Comparison of ENCODE assay signal across 7 mouse cellular contexts in genomic region chr2:52860111-52860775, GRCm38 (mm10). TPM values are rescaled to one million over a fixed set of nuclear protein-coding genes. Genes with fewer than 3 reads are reported as not detected.
DNase-seq lines count a peak whose midpoint lies in the region; ATAC-seq lines count a peak whose summit lies in the region.

No protein-coding gene starts in this region.

- 10% methylated on average over 8 of the region's 8 CpGs for whole genome bisulfite sequencing in forebrain, embryonic 14.5 days
- 16% methylated on average over 8 of the region's 8 CpGs for WGBS in limb, embryonic 15.5 days

- peak; percentile 19 for DNase-seq in 3134 (ENCODE audit: extremely low read depth, insufficient read length, low spot score)
- DNase-seq in 3T3-L1 (ENCODE audit: low read depth, low spot score), result peak; percentile 78
- peak; percentile 35 for DNase-seq in forebrain, embryonic 14.5 days (ENCODE audit: low spot score)
- no peak for DNase-seq in spleen, postnatal 14 days (ENCODE audit: low spot score in 2 of 2)
- no peak for DNase-seq in urinary bladder, adult 18-20 months (ENCODE audit: low spot score in 2 of 2)
- DNase-seq in cerebellum, adult 8-10 months, result no peak

- H3K4me1 ChIP-seq in forebrain, embryonic 14.5 days (ENCODE audit: control insufficient read depth, insufficient read depth, low read length), result peaks cover 24% of the 10 kb centered on the region
- H3K4me1 ChIP-seq in limb, embryonic 15.5 days, result peaks cover 33% of the 10 kb centered on the region

- peak overlapping the region; percentile 93 for H3K4me3 ChIP-seq in forebrain, embryonic 14.5 days (ENCODE audit: low read depth, low read length)
- H3K4me3 ChIP-seq in limb, embryonic 15.5 days, result peak overlapping the region; percentile 86

- H3K36me3 ChIP-seq in forebrain, embryonic 14.5 days (ENCODE audit: control insufficient read depth, insufficient read depth, low read length), result no peaks in the 10 kb centered on the region
- no peaks in the 10 kb centered on the region for H3K36me3 ChIP-seq in limb, embryonic 15.5 days

- no peaks in the 10 kb centered on the region for H3K27me3 ChIP-seq in forebrain, embryonic 14.5 days (replicated peaks; ENCODE audit: control insufficient read depth, insufficient read depth, low read length)
- H3K27me3 ChIP-seq in limb, embryonic 15.5 days, result no peaks in the 10 kb centered on the region

- peak overlapping the region; percentile 95 for H3K4me2 ChIP-seq in forebrain, embryonic 14.5 days (ENCODE audit: low read length)
- peak overlapping the region; percentile 69 for H3K4me2 ChIP-seq in limb, embryonic 15.5 days

- peak overlapping the region; percentile 97 for H3K9ac ChIP-seq in forebrain, embryonic 14.5 days (ENCODE audit: low read length)
- H3K9ac ChIP-seq in limb, embryonic 15.5 days, result no peak overlapping the region

- H3K9me3 ChIP-seq in forebrain, embryonic 14.5 days (replicated peaks; ENCODE audit: control insufficient read depth, low read length), result no peaks in the 10 kb centered on the region
- no peaks in the 10 kb centered on the region for H3K9me3 ChIP-seq in limb, embryonic 15.5 days

- ATAC-seq in forebrain, embryonic 14.5 days, result no peak
- no peak for ATAC-seq in limb, embryonic 15.5 days (ENCODE audit: insufficient number of reproducible peaks, low FRiP score, low TSS enrichment, low read depth)

- H3K27ac ChIP-seq in forebrain, embryonic 14.5 days (ENCODE audit: low read depth, low read length), result peak overlapping the region; percentile 54
- H3K27ac ChIP-seq in limb, embryonic 15.5 days, result peak overlapping the region; percentile 22; the same call in 1 of the 2 replicates

RNA-seq across cellular contexts. Expression of gene Fmnl2, which starts 2.6 kb away (rescaled TPM):
- polyA plus RNA-seq in forebrain, embryonic 14.5 days (2014; fragmentation: Nextera tagmentation; extraction: Ambion mirVana), result 21.3 and 23.0 TPM in 2 replicates
- 6.6 and 9.4 TPM in 2 replicates for polyA plus RNA-seq in limb, embryonic 15.5 days (2015; fragmentation: Nextera tagmentation; extraction: Ambion mirVana)

Comparison
In these comparisons a context has a peak if more than half of its experiments do, and no peak if none do; other contexts are left out.
1. DNase-seq: peak in 3134 (single experiment), 3T3-L1 (single experiment) and forebrain, embryonic 14.5 days (single experiment); none in spleen, postnatal 14 days (0 of 2), urinary bladder, adult 18-20 months (0 of 2) and cerebellum, adult 8-10 months (single experiment).